In genomic region chr9:99569071-99569397, GRCm38 (mm10) we compare ENCODE assay signal across 8 mouse cellular contexts. TPM values are rescaled to one million over a fixed set of nuclear protein-coding genes. Genes with fewer than 3 reads are reported as not detected.
DNase-seq lines count a peak whose midpoint lies in the region; ATAC-seq and TF ChIP-seq lines count a peak whose summit lies in the region.

No protein-coding gene starts in this region.

- TF ChIP-seq POLR2A in small intestine, adult 2 months (IDR thresholded peaks at IDR 0.05; ENCODE audit: low read depth, low read length), result no peak

- no peaks in the 10 kb centered on the region for H3K9me3 ChIP-seq in megakaryocyte, embryonic 14.5 days
- no peaks in the 10 kb centered on the region for H3K9me3 ChIP-seq in limb, embryonic 13.5 days

- peak; percentile 50; the same call in 1 of the 2 replicates for ATAC-seq in cerebellum, adult (ENCODE audit: insufficient number of reproducible peaks, low FRiP score, low TSS enrichment)
- ATAC-seq in megakaryocyte, adult 5-6 weeks (ENCODE audit: poor library complexity, severe bottlenecking), result no peak
- 0 out of 2 replicates have a peak, but pooled peaks have one; percentile 64 for ATAC-seq in limb, embryonic 13.5 days (ENCODE audit: low FRiP score, low read depth)

- no peak for DNase-seq in cerebellum, adult 9-10 months
- DNase-seq in adrenal gland, adult 2 months, result no peak
- DNase-seq in Muller cell, postnatal 12 days (ENCODE audit: inconsistent ontology term), result no peak

- no peak for TF ChIP-seq CTCF in small intestine, adult 2 months (IDR thresholded peaks at IDR 0.05; ENCODE audit: extremely low read depth, insufficient read length, insufficient replicate concordance, low read depth, low read length)

- no peaks in the 10 kb centered on the region for H3K36me3 ChIP-seq in megakaryocyte, embryonic 14.5 days (replicated peaks; ENCODE audit: low read length)
- no peaks in the 10 kb centered on the region for H3K36me3 ChIP-seq in limb, embryonic 13.5 days
- no peaks in the 10 kb centered on the region for H3K36me3 ChIP-seq in small intestine, adult 2 months (ENCODE audit: control insufficient read depth, insufficient read depth, low read length)

- peak overlapping the region; percentile 96 for H3K4me2 ChIP-seq in limb, embryonic 13.5 days (replicated peaks)

- H3K9ac ChIP-seq in limb, embryonic 13.5 days, result peak overlapping the region; percentile 93

- H3K27me3 ChIP-seq in megakaryocyte, embryonic 14.5 days (replicated peaks), result no peaks in the 10 kb centered on the region
- no peaks in the 10 kb centered on the region; the same call in 1 of the 2 replicates for H3K27me3 ChIP-seq in limb, embryonic 13.5 days
- H3K27me3 ChIP-seq in small intestine, adult 2 months (ENCODE audit: control insufficient read depth, insufficient read depth, low read length), result no peaks in the 10 kb centered on the region

- H3K27ac ChIP-seq in limb, embryonic 13.5 days, result peak overlapping the region; percentile 96
- peak overlapping the region; percentile 86 for H3K27ac ChIP-seq in small intestine, adult 2 months (ENCODE audit: insufficient read depth, low read depth, low read length)

- peak overlapping the region; percentile 92 for H3K4me3 ChIP-seq in megakaryocyte, embryonic 14.5 days (replicated peaks)
- peak overlapping the region; percentile 95 for H3K4me3 ChIP-seq in limb, embryonic 13.5 days
- H3K4me3 ChIP-seq in small intestine, adult 2 months (ENCODE audit: low read depth, low read length), result peak overlapping the region; percentile 90

- peaks cover 32% of the 10 kb centered on the region for H3K4me1 ChIP-seq in megakaryocyte, embryonic 14.5 days
- peaks cover 17% of the 10 kb centered on the region for H3K4me1 ChIP-seq in limb, embryonic 13.5 days
- H3K4me1 ChIP-seq in small intestine, adult 2 months (ENCODE audit: control insufficient read depth, insufficient read depth, insufficient read length, low read length), result peaks cover 4% of the 10 kb centered on the region; the same call in 1 of the 2 replicates

- WGBS in limb, embryonic 13.5 days, result 2% methylated on average over 9 of the region's 9 CpGs
- under 1% methylated on average over 9 of the region's 9 CpGs for WGBS in small intestine, adult 2 months

RNA-seq across cellular contexts. Expression of gene Armc8, which starts 0.3 kb away (rescaled TPM):
- 1.1 TPM in 1 of 2 replicates, not detected in the other for polyA plus RNA-seq in megakaryocyte, embryonic 14.5 days (2012; ENCODE audit: insufficient read depth, low replicate concordance)
- 21.3 and 22.9 TPM in 2 replicates for total RNA-seq in megakaryocyte, adult 5-6 weeks (2015)
- 22.6 and 26.1 TPM in 2 replicates for total RNA-seq in megakaryocyte, adult 5-6 weeks (2017)
- polyA plus RNA-seq in limb, embryonic 13.5 days (2015; fragmentation: Nextera tagmentation; extraction: Ambion mirVana), result 21.0 and 23.7 TPM in 2 replicates
- polyA plus RNA-seq in small intestine, adult 2 months (2012; rRNA removed), result 5.9 and 9.5 TPM in 2 replicates
- total RNA-seq in adrenal gland, adult 2 months (2021), result 10 to 100 TPM; 25.3 to 33.5 TPM
- 7.9 and 8.8 TPM in 2 replicates for polyA plus RNA-seq in adrenal gland, adult 2 months (2012; rRNA removed)

RNA-seq across cellular contexts. Expression of gene Dbr1, which starts 6.6 kb away (rescaled TPM):
- 12.1 and 13.5 TPM in 2 replicates for polyA plus RNA-seq in megakaryocyte, embryonic 14.5 days (2012; ENCODE audit: insufficient read depth, low replicate concordance)
- 14.0 and 16.6 TPM in 2 replicates for total RNA-seq in megakaryocyte, adult 5-6 weeks (2015)
- 38.5 and 39.8 TPM in 2 replicates for total RNA-seq in megakaryocyte, adult 5-6 weeks (2017)
- polyA plus RNA-seq in limb, embryonic 13.5 days (2015; fragmentation: Nextera tagmentation; extraction: Ambion mirVana), result 30.1 and 30.8 TPM in 2 replicates
- 4.3 and 11.9 TPM in 2 replicates for polyA plus RNA-seq in small intestine, adult 2 months (2012; rRNA removed)
- total RNA-seq in adrenal gland, adult 2 months (2021), result 10 to 100 TPM; 12.9 to 13.9 TPM
- polyA plus RNA-seq in adrenal gland, adult 2 months (2012; rRNA removed), result 9.9 and 11.9 TPM in 2 replicates

RNA-seq across cellular contexts. Expression of gene A4gnt, which starts 43.3 kb away (rescaled TPM):
- polyA plus RNA-seq in megakaryocyte, embryonic 14.5 days (2012; ENCODE audit: insufficient read depth, low replicate concordance), result not detected in 2 replicates
- total RNA-seq in megakaryocyte, adult 5-6 weeks (2015), result not detected in 2 replicates
- total RNA-seq in megakaryocyte, adult 5-6 weeks (2017), result not detected in 2 replicates
- not detected in 2 replicates for polyA plus RNA-seq in limb, embryonic 13.5 days (2015; fragmentation: Nextera tagmentation; extraction: Ambion mirVana)
- 1.1 and 8.7 TPM in 2 replicates for polyA plus RNA-seq in small intestine, adult 2 months (2012; rRNA removed)
- not detected for total RNA-seq in adrenal gland, adult 2 months (2021)
- not detected in 2 replicates for polyA plus RNA-seq in adrenal gland, adult 2 months (2012; rRNA removed)
